Mouse (Mus musculus): Measurements from ENCODE around the gene Cxxc4. TPM values are rescaled to one million over a fixed set of nuclear protein-coding genes. Genes with fewer than 3 reads are reported as not detected.

Cxxc4 gene
- polyA plus RNA-seq, 1 experiment: 12.9 TPM

DNA sequence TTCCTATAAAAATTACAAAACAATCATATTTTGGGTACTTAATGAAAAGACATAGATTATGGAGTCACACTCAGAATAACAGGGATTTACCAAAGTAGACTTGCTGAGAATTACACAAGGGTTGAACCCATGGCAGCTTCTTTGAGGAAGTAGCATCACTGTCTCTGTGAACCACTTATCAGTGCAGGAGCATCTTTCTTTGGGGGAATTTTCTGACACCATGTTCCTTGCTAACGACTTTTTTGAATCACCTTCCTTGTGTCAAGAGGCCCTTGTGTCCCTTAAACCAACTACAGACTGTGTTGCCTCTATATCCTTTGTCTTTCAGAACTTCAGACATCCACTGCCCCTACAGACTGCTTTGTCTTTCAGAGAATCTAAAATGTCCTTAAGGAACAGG, 13.7 kb upstream of the Cxxc4 start:
- no peak overlapping the region for H3K27ac ChIP-seq (ENCODE audit: insufficient read depth, low read length)
- DNase-seq: no peak
- 48% methylated on average over 1 of the region's 1 CpGs for WGBS
- H3K27me3 ChIP-seq (ENCODE audit: control insufficient read depth, insufficient read depth, low read length): no peaks in the 10 kb centered on the region
- H3K4me1 ChIP-seq (ENCODE audit: control insufficient read depth, insufficient read depth, low read length): no peaks in the 10 kb centered on the region
- no peak overlapping the region for H3K4me3 ChIP-seq (replicated peaks; ENCODE audit: insufficient read depth, low read depth, low read length)
- no peak for TF ChIP-seq POLR2A (IDR thresholded peaks at IDR 0.05; ENCODE audit: borderline replicate concordance, insufficient read depth, low read length)
- no peak for TF ChIP-seq CTCF (IDR thresholded peaks at IDR 0.05; ENCODE audit: borderline replicate concordance, insufficient read depth, low read depth, low read length)

DNA sequence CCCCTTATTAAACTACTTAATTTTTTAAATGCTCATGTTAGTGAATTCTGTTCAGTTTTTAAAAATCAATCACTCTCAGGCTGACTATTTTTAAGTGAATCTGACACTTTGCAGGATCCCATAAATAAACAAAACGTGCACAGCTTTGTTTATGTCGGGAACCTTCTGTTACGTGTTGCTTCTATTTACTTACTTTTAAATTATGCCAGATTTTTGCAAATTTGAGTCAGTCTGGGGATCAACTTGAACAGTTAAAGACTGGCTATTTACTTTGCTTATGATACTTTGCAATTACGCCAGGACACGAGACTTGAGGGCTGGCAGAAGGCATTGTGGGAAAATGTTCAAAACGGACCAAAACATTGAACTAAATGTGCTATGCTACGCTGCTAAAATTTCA, 12.3 kb upstream of the Cxxc4 start:
- no peak for DNase-seq
- no peaks in the 10 kb centered on the region for H3K4me1 ChIP-seq (ENCODE audit: control insufficient read depth, insufficient read depth, low read length)
- TF ChIP-seq CTCF (IDR thresholded peaks at IDR 0.05; ENCODE audit: borderline replicate concordance, insufficient read depth, low read depth, low read length): no peak
- no peak for TF ChIP-seq POLR2A (IDR thresholded peaks at IDR 0.05; ENCODE audit: borderline replicate concordance, insufficient read depth, low read length)
- H3K27ac ChIP-seq (ENCODE audit: insufficient read depth, low read length): no peak overlapping the region
- H3K27me3 ChIP-seq (ENCODE audit: control insufficient read depth, insufficient read depth, low read length): no peaks in the 10 kb centered on the region
- H3K4me3 ChIP-seq (replicated peaks; ENCODE audit: insufficient read depth, low read depth, low read length): no peak overlapping the region
- WGBS: 93% methylated on average over 7 of the region's 7 CpGs

DNA sequence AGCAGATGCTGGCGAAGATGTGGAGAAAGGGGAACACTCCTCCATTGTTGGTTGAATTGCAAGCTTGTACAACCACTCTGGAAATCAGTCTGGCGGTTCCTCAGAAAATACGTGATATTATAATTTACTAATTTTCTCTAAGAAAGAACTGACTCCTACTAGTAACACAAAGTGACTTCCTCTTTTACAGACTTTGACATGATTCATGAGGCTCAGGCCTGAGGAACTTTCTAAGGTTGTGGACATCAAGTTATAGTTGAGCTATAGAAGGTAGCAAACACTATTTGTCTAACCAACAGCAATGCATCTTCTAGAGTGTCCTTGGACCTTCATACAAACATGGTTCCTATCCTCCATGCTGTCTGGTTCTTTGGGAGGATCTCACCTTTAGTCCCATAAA, 10.4 kb upstream of the Cxxc4 start:
- no peak for DNase-seq
- Histone ChIP-seq H3K27me3 (ENCODE audit: control insufficient read depth, insufficient read depth, low read length) (no peaks in the 10 kb centered on the region), H3K27ac (ENCODE audit: insufficient read depth, low read length) (no peak overlapping the region), H3K4me3 (replicated peaks; ENCODE audit: insufficient read depth, low read depth, low read length) (no peak overlapping the region), H3K4me1 (ENCODE audit: control insufficient read depth, insufficient read depth, low read length) (no peaks in the 10 kb centered on the region)
- 98% methylated on average over 3 of the region's 3 CpGs for WGBS
- TF ChIP-seq CTCF (IDR thresholded peaks at IDR 0.05; ENCODE audit: borderline replicate concordance, insufficient read depth, low read depth, low read length) (no peak), POLR2A (IDR thresholded peaks at IDR 0.05; ENCODE audit: borderline replicate concordance, insufficient read depth, low read length) (no peak)

DNA sequence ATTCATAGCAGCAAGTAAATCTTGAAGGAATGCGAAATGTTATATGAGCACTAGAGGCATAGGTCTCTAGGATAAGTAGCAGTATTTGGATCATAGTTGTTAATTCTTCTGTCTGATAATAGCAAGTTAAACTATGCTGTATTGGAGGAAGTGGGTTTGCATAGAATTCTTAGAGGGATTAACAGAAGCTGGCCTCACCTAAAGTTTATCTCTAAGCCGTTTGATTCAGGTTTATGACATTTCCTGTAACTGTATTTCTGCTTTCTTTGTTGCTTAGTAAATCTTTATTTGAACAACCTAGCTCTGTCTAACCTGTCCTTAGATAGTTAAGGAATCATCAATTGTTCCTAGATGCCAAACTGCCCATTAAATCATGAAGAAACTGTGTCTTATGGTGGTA, 3.5 kb upstream of the Cxxc4 start:
- H3K27me3 ChIP-seq (ENCODE audit: control insufficient read depth, insufficient read depth, low read length): no peaks in the 10 kb centered on the region

DNA sequence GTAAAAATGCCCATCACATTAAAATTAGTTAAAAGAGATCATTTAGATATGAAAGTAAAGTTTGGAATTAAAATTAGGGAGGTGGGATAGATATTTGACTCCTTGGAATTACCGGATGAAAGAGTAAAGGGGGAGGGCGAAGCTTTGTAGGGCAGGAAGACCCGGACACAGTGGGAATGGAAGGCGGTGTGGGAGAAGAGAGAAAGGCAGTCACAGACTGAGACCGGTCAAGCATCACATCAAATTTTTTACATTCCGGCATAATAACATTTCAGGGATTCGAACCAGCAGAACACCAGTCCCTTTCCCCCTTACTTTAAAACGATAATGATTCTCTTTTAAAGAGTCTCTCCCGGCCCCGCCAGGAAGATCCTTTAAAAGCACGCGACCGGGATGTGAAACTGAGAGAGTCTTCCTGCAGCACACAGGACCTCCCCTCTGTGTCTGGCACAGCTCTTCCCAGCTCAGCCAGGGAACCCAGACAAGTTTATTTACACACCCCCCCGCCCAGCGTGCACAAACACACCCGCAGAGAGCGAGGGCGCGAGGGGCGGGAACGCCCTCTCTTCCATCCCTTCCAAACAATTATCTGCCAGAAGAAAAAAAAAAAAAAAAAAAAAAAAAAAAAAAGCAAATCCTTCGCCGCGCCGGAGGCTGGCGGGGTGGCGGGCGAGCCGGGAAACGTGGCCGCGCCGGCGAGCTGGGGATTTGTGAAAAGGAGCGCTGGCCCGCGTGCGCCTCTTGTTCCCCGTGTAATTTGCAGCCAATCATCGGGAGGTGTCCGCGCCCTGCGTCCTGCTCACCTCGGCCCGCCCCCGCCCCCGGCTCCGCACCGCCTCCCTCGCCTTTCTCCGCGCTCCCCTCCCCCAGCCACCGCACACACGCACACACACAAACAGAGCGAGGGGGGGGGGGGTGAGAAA, 532 bp upstream of the Cxxc4 start:
- H3K27me3 ChIP-seq (ENCODE audit: control insufficient read depth, insufficient read depth, low read length): no peaks in the 10 kb centered on the region
- H3K4me1 ChIP-seq (ENCODE audit: control insufficient read depth, insufficient read depth, low read length): no peaks in the 10 kb centered on the region; the same call in 1 of the 2 replicates
- peak; percentile 89 to 90 for DNase-seq
- H3K4me3 ChIP-seq (replicated peaks; ENCODE audit: insufficient read depth, low read depth, low read length): peak overlapping the region; percentile 69
- TF ChIP-seq POLR2A (IDR thresholded peaks at IDR 0.05; ENCODE audit: borderline replicate concordance, insufficient read depth, low read length) (peak; percentile 34; the same call in 1 of the 2 replicates), CTCF (IDR thresholded peaks at IDR 0.05; ENCODE audit: borderline replicate concordance, insufficient read depth, low read depth, low read length) (no peak)
- under 1% methylated on average over 46 of the region's 55 CpGs for WGBS
- H3K27ac ChIP-seq (ENCODE audit: insufficient read depth, low read length): peak overlapping the region; percentile 4

More for the DNA sequence above, 3.5 kb upstream of the Cxxc4 start:
- WGBS: 90% methylated on average over 2 of the region's 2 CpGs
- no peak overlapping the region for H3K4me3 ChIP-seq (replicated peaks; ENCODE audit: insufficient read depth, low read depth, low read length)
- no peak overlapping the region for H3K27ac ChIP-seq (ENCODE audit: insufficient read depth, low read length)
- TF ChIP-seq POLR2A (IDR thresholded peaks at IDR 0.05; ENCODE audit: borderline replicate concordance, insufficient read depth, low read length): no peak
- TF ChIP-seq CTCF (IDR thresholded peaks at IDR 0.05; ENCODE audit: borderline replicate concordance, insufficient read depth, low read depth, low read length): no peak
- no peak for DNase-seq
- no peaks in the 10 kb centered on the region; the same call in 1 of the 2 replicates for H3K4me1 ChIP-seq (ENCODE audit: control insufficient read depth, insufficient read depth, low read length)

DNA sequence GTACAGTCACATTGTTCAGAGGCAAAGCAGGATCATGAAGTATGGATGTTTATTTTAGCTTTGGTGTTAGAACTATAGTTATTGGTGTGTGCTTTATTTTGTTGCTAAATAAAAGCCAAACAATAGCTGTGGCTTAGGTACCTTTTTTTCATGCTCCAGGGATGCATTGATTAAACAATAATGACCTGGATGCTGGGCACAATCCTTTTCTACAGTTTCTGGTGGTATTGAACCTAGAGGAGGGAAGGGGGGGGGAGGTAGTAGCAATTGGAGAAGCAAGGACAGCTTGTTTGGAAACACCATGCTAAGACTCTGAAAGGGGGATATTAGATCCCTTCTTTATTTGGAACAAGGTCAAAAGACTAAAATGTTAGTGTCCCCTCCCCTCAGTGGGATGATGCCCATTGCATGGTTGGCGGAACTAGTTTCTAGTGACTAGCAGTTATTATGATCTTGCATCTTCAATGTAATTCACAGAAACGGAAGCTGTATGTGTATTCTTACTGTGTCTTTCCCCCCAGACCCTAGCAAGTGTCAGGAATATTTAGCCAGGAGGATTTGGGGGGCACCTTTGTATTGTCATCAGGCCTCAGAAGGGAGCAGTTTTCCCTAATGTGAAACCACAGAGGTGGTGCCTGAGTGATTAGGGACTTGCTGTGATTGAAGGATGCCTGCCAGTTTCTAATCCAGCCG, 975 bp downstream of the Cxxc4 start:
- H3K4me1 ChIP-seq (ENCODE audit: control insufficient read depth, insufficient read depth, low read length): no peaks in the 10 kb centered on the region; the same call in 1 of the 2 replicates
- TF ChIP-seq CTCF (IDR thresholded peaks at IDR 0.05; ENCODE audit: borderline replicate concordance, insufficient read depth, low read depth, low read length) (no peak), POLR2A (IDR thresholded peaks at IDR 0.05; ENCODE audit: borderline replicate concordance, insufficient read depth, low read length) (no peak)
- 65% methylated on average over 3 of the region's 3 CpGs for WGBS
- no peaks in the 10 kb centered on the region for H3K27me3 ChIP-seq (ENCODE audit: control insufficient read depth, insufficient read depth, low read length)
- H3K27ac ChIP-seq (ENCODE audit: insufficient read depth, low read length): no peak overlapping the region
- H3K4me3 ChIP-seq (replicated peaks; ENCODE audit: insufficient read depth, low read depth, low read length): peak overlapping the region; percentile 49
- DNase-seq: peak; percentile 22 to 25

DNA sequence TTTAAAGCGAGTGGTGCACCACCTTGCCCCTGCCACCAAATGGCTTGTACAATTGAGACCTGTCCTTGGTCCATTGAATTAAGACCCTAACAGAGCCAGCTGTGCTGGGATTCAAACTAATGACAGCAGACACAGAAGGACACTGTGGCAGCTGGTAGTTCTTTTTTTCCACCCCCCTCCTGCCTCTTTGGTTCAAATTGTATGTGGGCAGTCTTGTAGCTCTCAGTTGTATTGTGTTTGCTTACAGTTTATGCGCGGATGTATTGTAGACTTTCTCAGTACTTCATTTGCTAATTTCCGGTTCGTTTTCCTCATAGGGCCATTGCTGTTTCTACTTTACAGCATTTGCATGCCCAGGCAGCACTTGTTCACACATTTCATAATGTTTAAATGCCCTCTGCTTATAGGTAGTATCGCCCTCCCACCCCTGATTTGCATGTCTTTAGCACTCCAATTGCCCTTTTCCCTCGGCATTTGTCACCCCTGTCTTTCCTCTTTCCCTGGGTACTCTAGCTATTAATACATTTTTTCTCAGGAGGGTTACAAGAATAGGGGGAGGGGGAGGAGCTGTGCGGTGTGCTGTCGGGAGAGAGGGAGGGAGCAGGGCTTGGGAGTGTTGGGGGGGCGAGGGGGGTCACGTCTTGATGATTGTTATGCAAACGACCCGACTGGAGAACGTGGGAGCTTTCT, 2.5 kb downstream of the Cxxc4 start:
- Histone ChIP-seq H3K27ac (ENCODE audit: insufficient read depth, low read length) (peak overlapping the region; percentile 62; the same call in 1 of the 2 replicates), H3K27me3 (ENCODE audit: control insufficient read depth, insufficient read depth, low read length) (no peaks in the 10 kb centered on the region), H3K4me3 (replicated peaks; ENCODE audit: insufficient read depth, low read depth, low read length) (peak overlapping the region; percentile 72), H3K4me1 (ENCODE audit: control insufficient read depth, insufficient read depth, low read length) (no peaks in the 10 kb centered on the region; the same call in 1 of the 2 replicates)
- peak; percentile 36 to 55 for DNase-seq
- 4% methylated on average over 14 of the region's 14 CpGs for WGBS
- TF ChIP-seq CTCF (IDR thresholded peaks at IDR 0.05; ENCODE audit: borderline replicate concordance, insufficient read depth, low read depth, low read length): no peak
- TF ChIP-seq POLR2A (IDR thresholded peaks at IDR 0.05; ENCODE audit: borderline replicate concordance, insufficient read depth, low read length): no peak

Data from cerebellum, adult 2 months (tissue).